Mouse (Mus musculus) olfactory bulb, adult 2 months (tissue): ENCODE data around the gene Tmem214.

Experiments
- CTCF ChIP-seq: fragments of 200-500 bp; IDR thresholded peaks from 2 replicates; pipeline ENCODE4 v1.5.1; 2012; ENCODE audit warnings: low read depth, mild to moderate bottlenecking, low read length, moderate library complexity; ENCODE audit not compliant: insufficient read depth
- POLR2A ChIP-seq: fragments of 200-500 bp; IDR thresholded peaks from 2 replicates; pipeline ENCODE4 v1.6.1; 2012; ENCODE audit warnings: mild to moderate bottlenecking, low read depth, low read length, moderate library complexity; ENCODE audit not compliant: insufficient read depth

DNA sequence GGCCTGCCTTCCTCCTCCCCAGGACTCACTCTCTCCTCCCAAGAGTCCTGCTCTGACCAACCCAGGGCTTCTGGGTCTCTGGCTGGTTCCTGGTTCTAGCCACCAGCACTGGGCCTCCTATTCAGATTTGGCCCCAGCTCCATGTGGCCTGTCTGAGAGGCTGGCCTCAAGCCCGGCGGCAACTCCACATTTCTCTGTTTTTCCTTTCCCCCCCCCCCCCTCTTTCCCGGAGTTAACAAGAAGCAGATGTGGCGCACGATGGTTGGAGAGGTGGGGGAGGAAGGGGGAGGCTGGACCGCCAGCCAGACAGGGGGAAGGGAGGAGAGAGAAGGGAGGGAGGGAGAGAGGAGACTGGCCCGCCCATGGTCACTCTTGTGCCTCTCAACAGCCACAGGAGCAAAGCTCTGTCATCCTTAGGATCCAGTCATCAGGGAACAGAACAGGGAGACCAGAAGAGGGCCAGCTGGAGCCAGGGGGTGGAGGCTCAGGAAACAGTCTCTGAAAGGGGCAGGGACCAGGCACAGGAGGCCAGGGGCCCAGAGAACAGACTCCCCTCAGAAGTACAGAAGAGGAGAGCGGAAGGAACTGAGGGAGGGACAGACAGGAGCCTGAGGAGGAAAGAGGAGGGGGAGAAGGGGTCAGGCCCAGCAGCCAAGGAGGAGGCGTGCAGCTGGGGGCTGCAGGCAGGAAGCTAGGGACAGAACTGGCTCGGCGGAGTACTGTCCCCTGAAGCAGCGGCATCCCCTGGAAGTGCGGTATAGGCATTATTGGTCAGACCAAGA is 45.4 kb downstream of the Tmem214 start, which contains the start of gene Emilin1:
- no peak for TF ChIP-seq CTCF
- no peak for TF ChIP-seq POLR2A
